Mouse (Mus musculus) mouse embryonic stem cell (cell line): ENCODE data around the gene Chil1.

Experiments
- in situ Hi-C, 2 experiments: fragments of 300-500 bp; cut with MboI; formaldehyde crosslinking; loops; 1 replicate in 1 of 2; 3 replicates in 1 of 2; pipeline ENCODE4 v1.14.3; 2019 to 2020; ENCODE audit warnings: low sequenced_read_pairs in 2 of 2, low pct_unique_long_range_greater_than_20kb in 1 of 2, mixed read lengths in 1 of 2; ENCODE audit not compliant: unreplicated experiment in 1 of 2

Gene Chil1

DNA sequence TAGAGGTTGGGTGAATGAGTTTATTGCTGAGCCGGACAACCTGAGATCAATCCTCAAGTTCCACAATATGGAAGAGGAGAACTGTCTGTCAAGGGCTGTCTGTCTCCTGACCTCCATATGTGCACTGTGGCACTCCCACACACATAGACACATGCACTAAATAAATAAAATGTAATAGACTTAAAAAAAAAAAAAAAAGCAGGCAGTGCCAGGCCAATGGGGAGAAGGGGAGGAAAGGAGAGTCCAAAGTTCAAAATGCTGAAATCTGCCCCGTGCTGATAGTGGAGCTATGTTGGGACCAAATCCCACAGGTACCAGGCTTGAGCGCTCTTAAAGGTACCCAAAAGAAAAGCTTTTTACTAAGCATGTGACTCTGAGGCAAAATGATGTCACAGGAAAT is 55.5 kb downstream of the Chil1 start:
- in situ Hi-C loops: no loop called here
